Mouse (Mus musculus): ENCODE data around the gene Nup188. TPM values are rescaled to one million over a fixed set of nuclear protein-coding genes. Genes with fewer than 3 reads are reported as not detected.
A peak's percentile ranks its signal among the peaks of the same experiment; 100 is the strongest.

Nup188 gene
- total RNA-seq, 4 experiments from 2014 or later: 28.2 to 33.6 (median 30.2) TPM

GRCm38 (mm10) chr2:30257699-30258460, 28.3 kb upstream of the Nup188 start:
- DNase-seq: no peak

- no peak for DNase-seq
Measured at GRCm38 (mm10) chr2:30258600-30258999, 27.6 kb upstream of the Nup188 start.

DNA sequence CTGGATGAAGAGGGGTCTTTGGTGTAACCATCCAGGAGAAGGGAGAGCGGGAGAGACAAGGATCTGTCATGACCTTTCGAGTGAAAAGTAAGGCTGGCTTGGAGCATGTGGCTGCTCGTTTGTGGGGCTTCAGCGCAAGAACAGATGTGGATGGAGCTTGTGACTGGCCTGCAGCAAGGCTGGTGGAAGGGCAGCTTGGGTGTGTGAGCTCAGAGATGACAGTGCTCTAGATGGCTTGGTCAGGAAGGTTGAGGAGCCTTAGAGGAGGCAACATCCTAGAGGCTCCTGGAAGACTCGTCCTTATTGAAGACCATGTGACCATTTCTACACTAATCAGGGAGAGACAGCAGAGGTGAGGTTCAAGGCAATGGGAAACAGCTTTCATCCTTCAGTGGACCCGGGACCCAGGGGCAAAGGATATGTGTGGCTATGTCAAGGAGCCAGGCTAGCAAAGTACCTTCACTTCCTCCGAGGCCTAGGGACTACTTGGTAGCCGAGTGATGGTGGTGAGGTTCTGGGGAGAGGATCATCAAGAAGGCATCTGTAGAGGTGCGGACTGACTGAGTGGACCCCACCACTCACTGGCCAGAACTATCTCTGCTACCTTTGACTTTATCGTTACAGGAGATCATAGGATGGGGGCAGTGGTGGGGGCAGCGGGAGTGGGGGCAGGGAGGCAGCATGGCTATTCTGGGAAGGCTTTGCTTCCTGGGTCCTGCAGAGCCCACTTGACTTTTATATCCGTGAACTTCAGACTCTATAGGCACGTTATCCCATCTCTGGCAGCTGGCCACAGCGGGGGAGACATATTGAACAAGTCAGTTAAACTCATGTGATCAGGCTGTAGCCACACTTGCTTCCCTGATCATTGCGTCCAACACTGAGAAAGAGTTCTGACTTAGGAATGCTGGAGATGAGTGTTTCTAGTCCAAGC, 26.8 kb upstream of the Nup188 start:
- DNase-seq: no peak

GRCm38 (mm10) chr2:30261064-30261736, 25.0 kb upstream of the Nup188 start:
- no peak for DNase-seq

DNA sequence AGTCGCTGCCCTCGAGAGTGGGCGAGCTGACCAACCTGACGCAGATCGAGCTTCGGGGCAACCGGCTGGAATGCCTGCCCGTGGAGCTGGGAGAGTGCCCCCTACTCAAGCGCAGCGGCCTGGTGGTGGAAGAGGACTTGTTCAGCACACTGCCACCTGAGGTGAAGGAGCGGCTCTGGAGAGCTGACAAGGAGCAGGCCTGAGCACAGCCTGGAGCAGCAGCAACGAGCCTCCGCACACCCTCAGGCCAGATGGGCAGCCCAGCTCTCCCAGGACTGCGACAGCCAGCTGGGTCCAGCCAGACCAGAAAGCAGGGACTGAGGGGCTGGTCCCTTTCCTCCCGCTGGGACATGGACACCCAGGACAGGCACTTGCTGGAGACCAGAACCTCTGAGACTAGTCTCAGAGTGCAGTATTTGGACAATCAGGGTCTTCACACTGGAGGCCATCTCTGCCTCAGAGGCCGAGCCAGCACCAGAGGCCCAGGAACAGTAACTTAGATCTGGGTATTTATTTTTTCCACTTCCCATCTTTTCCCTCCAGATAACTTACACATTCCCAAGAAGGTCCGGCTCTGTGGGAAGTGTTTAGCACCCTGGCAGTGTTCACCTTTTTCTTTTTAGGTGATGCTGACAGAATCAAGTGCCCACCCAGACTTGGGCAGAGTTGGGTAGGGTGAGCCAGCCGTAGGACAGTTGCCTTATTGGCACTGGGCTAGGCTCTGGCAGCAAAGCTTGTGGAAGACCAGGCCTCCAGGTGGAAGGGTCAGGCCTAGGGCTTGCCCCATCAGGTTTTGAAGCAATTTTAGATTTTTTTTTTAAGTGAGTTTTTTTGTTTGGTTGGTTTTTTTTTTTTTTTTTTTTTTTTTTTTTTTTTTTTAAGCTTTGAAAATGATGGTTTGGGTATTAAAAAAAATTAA, 24.0 kb upstream of the Nup188 start:
- no peak for DNase-seq

- no peak for DNase-seq
Measured at GRCm38 (mm10) chr2:30262840-30263441, 23.3 kb upstream of the Nup188 start.

GRCm38 (mm10) chr2:30263811-30264210, 22.4 kb upstream of the Nup188 start:
- DNase-seq: no peak

- no peak for DNase-seq
Measured at GRCm38 (mm10) chr2:30264671-30265519, 21.3 kb upstream of the Nup188 start.

- peak; percentile 74 for DNase-seq
Measured at GRCm38 (mm10) chr2:30265767-30266253, 20.4 kb upstream of the Nup188 start, which contains the start of gene Phyhd1. TSS of gene Phyhd1 (plus strand) at chr2:30266203.

GRCm38 (mm10) chr2:30266392-30266941, 19.7 kb upstream of the Nup188 start:
- DNase-seq: no peak

DNA sequence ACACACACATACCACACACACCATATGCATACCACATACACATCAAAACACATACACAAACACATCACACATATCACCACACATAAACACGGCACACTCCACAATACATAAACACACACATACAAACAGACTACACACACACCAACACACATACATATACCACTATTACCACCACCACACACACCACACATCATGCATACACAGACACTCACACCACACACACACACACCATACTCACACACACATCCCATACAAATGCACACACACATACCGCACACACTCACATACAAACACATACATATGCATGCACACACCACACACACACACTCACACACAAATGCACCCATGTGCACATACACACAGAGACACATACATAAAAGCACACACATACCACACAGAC, 18.7 kb upstream of the Nup188 start:
- DNase-seq: no peak

GRCm38 (mm10) chr2:30268371-30268770, 17.8 kb upstream of the Nup188 start:
- no peak for DNase-seq

DNA sequence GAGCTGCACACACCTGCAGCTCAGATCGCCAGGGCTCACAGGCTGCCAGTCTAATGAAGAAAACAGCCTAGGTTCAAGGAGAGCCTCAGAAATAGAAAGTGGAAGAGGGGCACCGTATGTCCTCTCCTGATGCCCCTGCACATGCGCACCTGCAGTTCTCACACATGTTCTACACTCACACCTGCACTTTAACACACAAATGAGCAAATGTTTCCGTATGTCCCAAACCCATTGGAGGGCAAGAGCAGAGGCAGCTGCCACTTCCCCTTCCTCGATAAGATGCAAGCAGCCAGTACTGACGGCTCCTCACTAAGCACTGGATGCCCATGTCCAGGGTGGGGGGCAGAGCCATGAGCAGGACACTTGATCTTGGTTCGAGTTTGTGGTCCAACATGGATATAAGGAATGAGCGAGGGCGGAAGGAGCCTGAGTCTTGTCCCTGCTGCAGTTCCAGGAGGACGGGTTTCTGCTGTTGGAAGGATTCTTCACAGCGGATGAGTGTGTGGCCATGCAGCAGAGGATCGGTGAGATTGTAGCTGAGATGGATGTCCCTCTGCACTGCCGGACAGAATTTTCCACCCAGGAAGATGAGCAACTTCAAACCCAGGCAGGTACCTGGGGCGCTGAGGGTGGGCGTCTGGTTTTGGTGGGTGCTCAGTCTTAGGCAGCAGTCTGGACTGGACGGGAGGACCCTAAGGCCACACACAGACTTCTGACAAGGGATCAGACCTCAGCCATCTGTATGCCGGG, 16.8 kb upstream of the Nup188 start:
- DNase-seq: no peak

DNA sequence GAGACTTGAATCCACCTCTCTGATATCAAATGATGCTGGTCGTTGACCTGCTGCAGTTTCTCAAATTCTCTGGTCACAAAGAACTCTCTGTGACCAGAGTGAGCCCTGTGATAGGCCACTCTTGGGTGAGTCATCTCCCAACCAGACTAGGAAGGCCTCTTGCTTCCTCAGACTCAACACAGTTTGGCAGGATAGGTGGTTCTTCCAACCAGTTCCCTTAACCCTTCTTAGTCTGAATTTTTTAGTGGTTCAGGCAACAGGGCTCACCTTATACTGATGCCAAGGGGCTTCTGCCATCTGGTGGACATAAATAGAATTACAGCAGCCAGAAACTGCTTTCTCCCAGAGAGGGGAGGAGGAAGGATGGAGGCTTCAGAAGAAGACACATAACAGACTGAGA, 16.1 kb upstream of the Nup188 start:
- peak; percentile 74 for DNase-seq

- DNase-seq: no peak
Measured at GRCm38 (mm10) chr2:30280743-30281142, 5.5 kb upstream of the Nup188 start, which contains the start of gene Gm28038. TSS of gene Gm28038 (plus strand) at chr2:30281043.

GRCm38 (mm10) chr2:30281651-30282050, 4.5 kb upstream of the Nup188 start:
- DNase-seq: peak; percentile 67

GRCm38 (mm10) chr2:30283193-30283592, 3.0 kb upstream of the Nup188 start:
- no peak for DNase-seq

- DNase-seq: no peak
Measured at GRCm38 (mm10) chr2:30285004-30285403, 1.2 kb upstream of the Nup188 start.

Measured in adrenal gland, adult 8-10 months (tissue).